Mouse (Mus musculus) right cerebral cortex, postnatal 14 days (tissue): Measurements from ENCODE around the gene Immp2l.

ENCODE experiments used
- DNase-seq: peaks from one replicate; pipeline ENCODE4 v3.0.0; 2022

Gene Immp2l

GRCm38 (mm10) chr12:41050945-41051344, 27.1 kb downstream of the Immp2l start:
- DNase-seq = no peak

DNA sequence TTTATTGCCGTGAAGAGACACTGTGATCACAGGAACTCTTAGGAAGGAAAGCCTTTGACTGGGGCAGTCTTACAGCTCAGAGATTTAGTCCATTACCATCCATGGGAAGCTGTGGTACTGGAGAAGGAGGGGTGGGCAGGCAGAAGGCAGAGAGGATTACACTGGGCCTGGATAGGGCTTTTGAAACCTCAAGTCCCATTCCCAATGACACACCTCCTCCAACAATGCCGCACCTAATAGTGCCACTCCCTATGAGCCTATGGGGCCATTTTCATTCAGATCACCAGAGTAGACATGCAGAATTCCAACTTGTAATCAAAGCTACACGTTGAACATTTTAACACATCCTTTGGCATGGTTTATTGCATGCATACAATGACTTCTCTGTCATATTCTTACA, 29.0 kb downstream of the Immp2l start:
- DNase-seq = no peak

DNA sequence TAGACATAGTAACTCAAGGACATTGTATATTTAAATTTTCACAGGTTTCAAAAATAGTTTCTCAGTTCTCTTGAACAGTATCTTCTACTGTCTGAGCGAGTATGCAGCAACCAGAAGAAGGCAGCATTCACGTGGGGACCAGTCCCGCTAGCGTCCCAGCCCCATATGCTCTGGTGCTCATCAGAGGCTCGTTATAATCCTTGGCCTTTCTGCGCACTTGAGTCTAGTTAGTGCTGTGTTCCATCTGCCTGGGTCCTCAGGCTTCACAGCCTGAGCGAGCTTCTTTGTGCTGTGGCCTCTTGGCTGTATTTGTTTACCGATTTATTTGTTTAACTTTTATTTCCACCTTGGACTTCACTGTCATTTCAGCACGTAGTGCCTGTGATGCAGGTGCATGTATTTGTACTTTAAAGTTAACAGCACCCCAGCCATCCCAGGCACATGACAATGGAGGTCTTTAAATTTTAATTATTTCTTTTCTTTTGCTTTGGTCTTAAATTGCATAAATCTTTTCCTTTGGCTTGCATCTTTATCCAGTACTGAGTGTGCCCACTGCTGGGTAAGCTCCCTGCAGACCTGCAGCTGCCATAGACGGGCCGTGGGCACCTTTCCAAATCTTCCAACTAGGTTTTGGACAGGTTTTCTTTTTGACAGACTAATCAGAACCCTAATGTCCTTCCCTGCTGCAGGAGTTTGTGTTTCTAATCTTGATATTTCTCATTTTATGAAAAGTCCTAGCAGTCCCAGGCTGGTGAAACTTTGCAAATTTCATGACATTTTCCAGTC, 30.3 kb downstream of the Immp2l start:
- no peak for DNase-seq

- no peak for DNase-seq
Observed at GRCm38 (mm10) chr12:41055941-41056340, 32.1 kb downstream of the Immp2l start.

DNA sequence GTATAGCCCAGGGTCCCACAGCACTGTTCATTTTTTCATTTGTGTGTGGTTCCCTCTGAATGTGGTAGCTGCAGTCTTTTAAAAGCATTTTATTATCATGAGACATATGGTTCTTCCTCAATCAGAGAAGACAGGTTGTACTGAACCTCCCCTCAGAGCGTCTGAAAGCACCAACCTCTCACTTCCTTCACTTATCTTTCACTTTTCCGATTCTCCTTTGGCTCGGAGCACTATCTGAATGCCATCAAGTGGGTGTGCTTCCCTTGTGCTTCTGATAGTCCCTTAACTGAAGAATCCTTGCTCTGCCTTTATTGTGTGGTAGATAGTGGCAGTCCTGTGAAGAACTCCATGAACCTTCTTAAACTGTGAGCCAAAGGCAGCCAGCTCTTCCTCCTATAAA, 39.4 kb downstream of the Immp2l start:
- DNase-seq = no peak

GRCm38 (mm10) chr12:41081843-41082242, 58.0 kb downstream of the Immp2l start:
- no peak for DNase-seq

GRCm38 (mm10) chr12:41084370-41085089, 60.6 kb downstream of the Immp2l start:
- DNase-seq = no peak

DNA sequence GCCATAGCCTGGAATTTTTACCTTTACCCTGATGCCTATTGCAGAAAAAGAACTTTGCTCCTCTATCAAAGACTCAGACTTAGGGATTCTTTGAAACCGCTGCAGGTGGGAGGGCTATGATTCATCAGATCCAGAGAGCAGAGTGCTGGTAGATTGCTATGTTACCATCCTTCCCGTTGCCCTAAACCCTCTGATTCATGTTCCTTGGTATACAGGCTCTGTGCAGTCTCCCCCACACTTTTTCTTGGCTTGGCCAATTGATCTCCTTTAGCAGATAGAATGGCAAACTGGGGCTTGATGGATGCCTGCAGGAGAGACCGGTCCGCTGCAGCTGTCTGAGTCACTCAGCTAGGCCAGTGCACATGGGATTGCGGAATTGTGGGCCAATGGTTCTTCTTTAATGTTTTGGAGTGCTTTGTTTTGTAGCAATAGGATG, 66.1 kb downstream of the Immp2l start:
- DNase-seq = no peak

GRCm38 (mm10) chr12:41090771-41091170, 66.9 kb downstream of the Immp2l start:
- DNase-seq = no peak

GRCm38 (mm10) chr12:41091316-41091715, 67.4 kb downstream of the Immp2l start:
- no peak for DNase-seq

- no peak for DNase-seq
Observed at GRCm38 (mm10) chr12:41096045-41096444, 72.2 kb downstream of the Immp2l start.

- DNase-seq = peak; percentile 14
Observed at GRCm38 (mm10) chr12:41097406-41097805, 73.5 kb downstream of the Immp2l start.

- DNase-seq = no peak
Observed at GRCm38 (mm10) chr12:41109011-41109410, 85.1 kb downstream of the Immp2l start.

GRCm38 (mm10) chr12:41111456-41111855, 87.6 kb downstream of the Immp2l start:
- DNase-seq = no peak

DNA sequence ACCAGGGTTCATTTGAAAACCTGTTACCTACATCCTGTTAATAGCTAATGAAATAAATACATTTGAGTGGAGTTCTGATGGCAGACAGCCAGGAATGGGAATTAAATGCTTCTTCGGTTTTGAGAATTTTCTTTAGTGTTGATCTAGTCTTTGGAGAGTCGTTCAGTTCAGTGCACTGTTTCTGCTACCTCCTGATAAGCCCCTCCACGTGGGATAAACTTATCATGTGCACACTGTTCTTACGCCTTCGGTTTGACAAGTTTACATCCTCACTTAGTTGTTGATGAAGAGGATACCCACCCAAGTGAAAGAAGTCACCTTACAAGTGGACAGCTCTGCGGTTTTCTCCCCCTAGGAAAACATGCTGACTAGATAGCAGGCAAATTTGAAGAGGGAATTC, 88.2 kb downstream of the Immp2l start:
- no peak for DNase-seq

DNA sequence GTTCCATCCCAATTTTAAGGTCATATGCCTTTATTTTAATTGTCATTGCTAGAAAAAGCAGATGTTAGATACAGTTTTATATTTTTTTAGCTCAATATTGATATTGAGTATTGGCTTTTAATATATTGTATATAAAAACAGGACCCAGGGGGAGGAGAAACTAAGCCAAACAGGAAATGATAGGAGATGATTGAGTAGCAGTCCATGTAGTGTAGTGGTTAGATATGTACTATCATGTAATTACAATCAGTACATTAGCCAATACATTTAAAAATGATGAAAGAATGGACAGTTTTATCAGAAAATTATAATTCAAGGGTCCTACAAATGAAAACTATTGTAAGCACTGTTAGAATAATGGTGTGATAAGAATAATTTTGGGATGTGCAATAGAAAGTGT, 94.5 kb downstream of the Immp2l start:
- no peak for DNase-seq

GRCm38 (mm10) chr12:41119657-41120056, 95.8 kb downstream of the Immp2l start:
- DNase-seq = no peak

DNA sequence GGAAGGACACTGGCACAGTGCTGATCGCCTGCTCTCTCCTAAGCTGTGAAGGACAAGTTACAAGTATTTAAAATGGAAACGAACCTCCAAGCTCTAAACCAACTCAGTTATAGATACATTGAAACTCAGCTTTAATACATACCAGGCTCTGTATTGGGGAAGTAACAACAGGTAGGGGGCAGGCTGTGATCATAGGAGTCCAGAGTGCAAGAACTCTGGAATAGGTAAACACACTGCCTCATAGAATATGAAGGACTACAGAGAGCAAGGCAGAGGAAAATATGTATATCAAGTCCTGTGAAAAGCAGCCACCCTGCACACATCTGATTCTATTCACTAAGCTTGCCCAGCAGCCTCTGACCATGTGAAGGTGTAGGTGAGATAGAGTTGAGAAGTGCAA, 99.3 kb downstream of the Immp2l start:
- no peak for DNase-seq

GRCm38 (mm10) chr12:41134885-41135284, 111.0 kb downstream of the Immp2l start:
- no peak for DNase-seq

DNA sequence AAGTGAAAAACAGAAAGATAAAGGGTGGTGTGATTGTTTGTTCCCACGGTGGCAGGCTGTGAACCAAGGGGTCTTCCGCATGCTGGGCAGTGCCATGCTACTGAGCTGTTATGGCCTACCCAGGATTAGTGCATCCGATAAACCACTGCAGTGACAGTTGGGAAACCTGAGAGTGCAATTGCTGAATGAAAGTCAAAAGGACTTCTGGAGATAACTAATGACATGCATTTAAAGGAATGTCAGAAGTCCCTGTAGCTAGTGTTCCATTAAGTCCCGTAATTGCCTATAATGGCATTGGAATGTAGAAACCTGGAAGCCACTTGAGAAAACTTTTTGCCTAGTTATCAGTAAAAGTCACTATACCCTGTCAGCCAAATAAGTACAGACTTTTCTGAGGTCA, 135.7 kb downstream of the Immp2l start:
- DNase-seq = no peak

GRCm38 (mm10) chr12:41167802-41168201, 143.9 kb downstream of the Immp2l start:
- DNase-seq = no peak

DNA sequence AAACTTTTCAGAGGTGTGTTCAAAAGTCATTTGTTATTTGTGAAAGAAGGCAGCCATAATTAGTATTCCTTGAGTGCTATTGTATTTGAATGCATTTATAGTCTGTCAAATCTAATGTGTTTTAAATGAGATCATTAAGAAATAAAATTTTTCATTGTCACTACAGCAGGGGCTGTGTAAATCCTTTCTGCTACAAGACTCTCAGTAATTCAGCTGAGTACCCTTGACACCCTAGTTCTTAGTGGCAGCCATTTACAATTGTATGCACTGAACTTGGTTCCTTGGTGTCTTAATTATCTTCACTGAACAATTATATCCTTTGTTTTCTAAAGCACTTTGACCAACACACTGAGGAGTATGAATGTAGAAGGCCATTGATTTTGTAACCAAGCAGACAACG, 146.2 kb downstream of the Immp2l start:
- no peak for DNase-seq

- no peak for DNase-seq
Observed at GRCm38 (mm10) chr12:41182856-41183255, 159.0 kb downstream of the Immp2l start.

- DNase-seq = no peak
Observed at GRCm38 (mm10) chr12:41185060-41185459, 161.2 kb downstream of the Immp2l start.
